Mouse (Mus musculus): ENCODE measurements at regions not wholly inside any gene's neighbourhood (a gene's known extent, or its start where the extent isn't known, plus 50 kb on each side); places are given as distances from the start of the nearest gene placed in this dataset.
"Not testable (repeated sequence)": the region's sequence is repeated elsewhere in the genome, so short reads cannot be mapped to it uniquely, and the experiment has no call there.

- not testable (repeated sequence) for DNase-seq
Measured at GRCm38 (mm10) chr11:112010848-112011247, 771.2 kb upstream of the Sox9 start.

- DNase-seq = no peak
Measured at GRCm38 (mm10) chr11:112017906-112018305, 764.1 kb upstream of the Sox9 start.

GRCm38 (mm10) chr11:112028031-112028430, 754.0 kb upstream of the Sox9 start:
- DNase-seq = no peak

GRCm38 (mm10) chr11:112038741-112039140, 743.3 kb upstream of the Sox9 start:
- DNase-seq = no peak

- no peak for DNase-seq
Measured at GRCm38 (mm10) chr11:112044455-112044854, 737.6 kb upstream of the Sox9 start.

- DNase-seq = no peak
Measured at GRCm38 (mm10) chr11:112045353-112045752, 736.7 kb upstream of the Sox9 start.

- DNase-seq = no peak
Measured at GRCm38 (mm10) chr11:112050362-112050761, 731.7 kb upstream of the Sox9 start.

- peak; percentile 13 for DNase-seq
Measured at GRCm38 (mm10) chr11:112055591-112055990, 726.4 kb upstream of the Sox9 start.

GRCm38 (mm10) chr11:112067176-112067575, 714.8 kb upstream of the Sox9 start:
- no peak for DNase-seq

GRCm38 (mm10) chr11:112068821-112069220, 713.2 kb upstream of the Sox9 start:
- DNase-seq = no peak

GRCm38 (mm10) chr11:112071571-112071970, 710.5 kb upstream of the Sox9 start:
- no peak for DNase-seq

- DNase-seq = no peak
Measured at GRCm38 (mm10) chr11:112081386-112081785, 700.6 kb upstream of the Sox9 start.

- no peak for DNase-seq
Measured at GRCm38 (mm10) chr11:112083019-112083418, 699.0 kb upstream of the Sox9 start.

- DNase-seq = no peak
Measured at GRCm38 (mm10) chr11:112092168-112092567, 689.9 kb upstream of the Sox9 start.

GRCm38 (mm10) chr11:112095009-112095408, 687.0 kb upstream of the Sox9 start:
- DNase-seq = no peak

GRCm38 (mm10) chr11:112098161-112098560, 683.9 kb upstream of the Sox9 start:
- DNase-seq = no peak

- DNase-seq = no peak
Measured at GRCm38 (mm10) chr11:112103252-112103651, 678.8 kb upstream of the Sox9 start.

GRCm38 (mm10) chr11:112106891-112107290, 675.1 kb upstream of the Sox9 start:
- DNase-seq = no peak

GRCm38 (mm10) chr11:112107314-112107713, 674.7 kb upstream of the Sox9 start:
- no peak for DNase-seq

GRCm38 (mm10) chr11:112121026-112121425, 661.0 kb upstream of the Sox9 start:
- no peak for DNase-seq

GRCm38 (mm10) chr11:112121831-112122230, 660.2 kb upstream of the Sox9 start:
- peak; percentile 16 for DNase-seq

GRCm38 (mm10) chr11:112125249-112125933, 656.6 kb upstream of the Sox9 start:
- no peak for DNase-seq

- no peak for DNase-seq
Measured at GRCm38 (mm10) chr11:112130090-112130489, 651.9 kb upstream of the Sox9 start.

- no peak for DNase-seq
Measured at GRCm38 (mm10) chr11:112137401-112138020, 644.5 kb upstream of the Sox9 start.

- DNase-seq = no peak
Measured at GRCm38 (mm10) chr11:112140058-112140457, 642.0 kb upstream of the Sox9 start.

All from right cerebral cortex, postnatal 4 days (tissue).